Mouse (Mus musculus): Measurements from ENCODE around the gene Pde1a.

Gene Pde1a

DNA sequence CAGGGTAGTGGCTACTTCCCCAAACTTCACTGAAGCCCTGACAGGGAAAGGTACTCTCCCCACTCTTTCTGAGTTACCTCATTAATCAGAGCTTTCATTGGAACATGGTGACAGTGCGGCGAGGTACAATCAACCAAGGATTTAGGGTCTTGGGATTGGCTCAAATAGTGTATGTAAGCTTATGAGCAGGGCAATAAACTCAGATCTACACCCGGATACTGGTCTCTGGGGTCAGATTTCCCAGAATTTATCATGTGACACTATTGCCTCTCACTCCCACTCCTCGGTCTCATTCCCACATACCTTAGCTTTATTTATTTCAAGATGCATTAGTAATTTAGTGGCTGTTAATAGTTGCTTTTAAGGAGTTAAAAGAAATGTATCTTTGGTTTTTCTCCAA lies 303.4 kb downstream of the Pde1a start:
- DNase-seq (ENCODE audit: low spot score in 2 of 2), result no peak

DNA sequence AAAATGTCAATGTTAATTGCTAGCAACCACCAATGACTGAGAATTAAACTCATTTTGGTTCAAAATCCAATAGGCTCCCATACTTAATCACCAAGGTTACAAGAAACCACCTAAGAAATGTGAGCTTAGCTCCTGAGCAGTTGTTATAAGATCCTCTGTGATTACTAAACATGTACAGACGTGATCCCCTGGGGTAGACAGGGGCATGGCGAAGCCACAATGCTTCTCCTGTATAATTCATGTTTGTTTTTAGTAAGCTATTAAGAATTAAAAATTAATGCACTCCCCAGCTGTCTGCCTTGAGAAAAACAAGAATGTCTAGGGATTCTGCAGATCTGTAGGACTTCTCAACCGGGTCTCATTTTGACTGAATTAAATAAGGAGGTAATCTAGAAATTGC lies 309.7 kb downstream of the Pde1a start:
- DNase-seq (ENCODE audit: low spot score in 2 of 2), result no peak

DNA sequence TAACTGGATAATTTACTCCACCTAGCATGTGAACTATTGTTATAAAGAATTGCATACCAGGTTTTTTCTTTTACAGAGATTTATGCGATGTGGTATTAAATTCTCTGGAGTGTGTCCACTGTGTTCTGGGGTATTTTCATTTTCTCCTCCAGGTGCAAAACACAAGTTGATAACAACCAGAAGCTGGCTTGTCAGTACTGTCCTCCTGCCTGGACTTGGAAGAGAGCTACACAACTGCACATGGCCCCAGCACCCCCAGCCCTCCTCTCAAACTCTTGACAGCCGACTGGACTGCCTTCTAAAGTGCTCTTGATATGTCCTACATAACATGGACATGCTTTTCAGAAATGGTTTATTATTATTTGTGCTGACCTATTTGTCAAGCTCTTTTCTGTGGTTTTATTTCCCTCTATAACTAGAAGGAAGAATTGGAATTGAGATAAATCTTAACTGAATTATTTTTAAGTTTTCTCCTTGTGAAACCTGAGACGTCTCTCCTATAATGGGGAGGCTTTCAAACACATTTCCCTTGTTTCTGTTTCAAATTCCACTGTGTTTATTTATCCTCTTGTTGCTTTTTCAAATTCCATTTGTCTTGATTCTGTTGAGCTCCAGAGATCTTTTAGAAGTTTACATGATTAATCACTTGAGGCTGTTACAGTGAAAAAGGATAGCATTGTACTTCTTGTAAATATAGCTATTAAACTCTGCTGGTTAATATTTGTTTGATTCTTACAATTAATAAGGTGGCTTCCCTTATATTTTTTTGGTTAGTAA lies 313.4 kb downstream of the Pde1a start:
- no peak for DNase-seq (ENCODE audit: low spot score in 2 of 2)

DNA sequence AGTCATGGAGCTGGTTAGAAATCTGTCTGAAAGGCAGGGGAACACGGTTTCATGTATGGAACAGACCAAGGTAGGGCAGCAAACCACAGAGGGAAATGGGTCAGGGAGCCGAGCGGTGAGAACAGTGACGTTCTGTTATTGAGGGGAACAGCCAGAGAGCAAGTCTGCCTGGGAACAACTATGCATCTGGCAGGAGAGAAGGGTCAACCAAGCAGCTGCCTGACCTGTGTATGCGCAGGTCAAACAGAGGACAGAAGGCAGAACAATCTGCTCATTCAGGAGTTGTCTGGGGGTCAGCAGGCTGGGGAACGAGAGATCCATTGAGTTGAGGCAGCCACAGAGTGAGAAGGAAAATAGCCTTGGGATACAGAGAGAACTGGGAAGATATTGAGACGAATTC lies 330.6 kb downstream of the Pde1a start:
- DNase-seq (ENCODE audit: low spot score in 2 of 2), result no peak

DNA sequence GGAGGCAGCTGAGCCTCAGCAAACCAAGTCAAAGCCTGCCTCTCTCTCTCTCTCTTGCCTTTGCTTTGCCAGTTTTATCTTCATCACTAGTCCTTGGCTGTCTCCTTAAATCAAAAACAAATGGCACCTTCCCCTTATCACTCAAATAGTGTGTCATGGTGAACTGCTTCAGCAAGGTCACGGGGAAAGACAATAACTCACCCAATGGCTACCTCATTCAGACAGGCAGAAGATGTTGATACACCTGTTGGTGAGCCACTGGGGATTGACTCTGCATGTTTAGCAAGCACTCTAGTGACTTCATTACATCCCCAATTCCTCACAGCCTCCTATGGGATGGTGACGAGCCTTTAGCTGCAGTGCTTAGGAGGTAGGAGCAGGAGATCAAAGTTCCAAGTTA lies 331.8 kb downstream of the Pde1a start:
- no peak for DNase-seq (ENCODE audit: low spot score in 2 of 2)

DNA sequence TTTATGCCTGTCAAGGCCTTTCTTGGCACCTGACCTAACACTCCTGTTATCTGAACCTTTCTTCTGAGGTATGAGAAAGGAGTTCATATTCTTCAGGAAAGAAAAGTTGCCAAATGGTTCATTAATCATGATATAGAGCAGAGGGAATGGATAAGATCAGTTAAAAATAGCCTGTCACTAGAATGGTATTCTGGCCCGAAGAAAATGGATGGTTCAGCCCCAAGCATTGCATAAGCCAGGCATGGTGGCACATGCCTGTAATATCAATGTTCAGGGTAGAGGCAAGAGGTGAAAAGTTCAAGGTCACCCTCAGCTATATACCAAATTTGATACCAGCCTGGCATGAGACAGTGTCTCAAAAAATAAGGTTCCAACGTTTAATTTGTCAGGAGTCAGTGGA lies 336.1 kb downstream of the Pde1a start:
- no peak for DNase-seq (ENCODE audit: low spot score in 2 of 2)

DNA sequence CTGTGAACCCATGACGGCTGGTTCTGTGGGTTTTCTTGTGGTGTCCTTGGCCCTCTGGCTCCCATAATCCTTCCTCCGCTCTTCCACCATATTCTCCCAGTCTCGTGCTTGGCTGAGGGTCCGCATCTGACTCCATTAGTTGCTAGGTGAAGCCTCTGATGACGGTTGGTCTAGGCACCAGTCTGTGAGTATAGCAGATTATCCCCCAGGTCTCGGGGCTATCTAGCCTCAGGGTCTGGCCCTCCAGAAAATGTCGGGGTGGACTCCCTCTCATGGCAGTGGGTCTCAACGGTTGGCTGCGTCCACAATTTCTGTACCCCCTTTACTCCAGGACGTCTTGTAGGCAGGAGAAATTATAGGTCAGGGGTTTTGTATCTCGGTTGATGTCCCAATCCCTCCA lies 342.8 kb downstream of the Pde1a start:
- DNase-seq (ENCODE audit: low spot score in 2 of 2), result no peak

DNA sequence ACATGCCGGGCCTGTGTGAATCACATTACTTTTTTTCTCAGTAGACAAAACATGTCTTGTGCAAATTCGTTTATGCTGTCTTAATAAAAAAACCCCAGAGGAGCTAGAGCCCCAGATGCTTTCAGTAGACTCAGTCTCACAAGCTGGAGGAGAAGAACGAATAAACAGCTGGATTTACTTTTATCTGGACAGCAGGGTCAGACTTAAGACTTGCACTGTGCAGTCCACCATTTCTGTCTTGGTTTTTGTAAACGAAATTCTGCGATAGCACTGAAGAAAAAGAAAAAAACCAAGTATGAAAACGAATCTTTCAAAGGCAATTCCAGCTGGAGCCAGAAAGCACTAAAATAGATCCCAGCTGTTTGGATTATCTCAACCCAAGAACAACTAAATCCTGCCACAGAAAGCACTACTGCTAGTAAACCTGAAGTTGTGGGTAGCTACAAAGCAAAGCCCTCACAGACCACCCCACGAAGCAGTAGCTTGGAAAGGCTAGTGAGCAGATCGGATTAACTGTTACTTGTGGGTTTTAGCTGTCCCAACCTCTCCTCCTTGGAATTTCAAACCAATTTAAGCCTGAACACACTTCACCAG lies 343.6 kb downstream of the Pde1a start:
- no peak for DNase-seq (ENCODE audit: low spot score in 2 of 2)

All from cerebellum, postnatal 4 days (tissue).